Mouse (Mus musculus): ENCODE results near the gene Commd3. TPM values are rescaled to one million over a fixed set of nuclear protein-coding genes. Genes with fewer than 3 reads are reported as not detected.

The Commd3 gene
- polyA plus RNA-seq, 1 experiment, result 140 TPM

- TF ChIP-seq POLR2A (IDR thresholded peaks at IDR 0.05; ENCODE audit: borderline replicate concordance, low read depth, low read length) (no peak), CTCF (IDR thresholded peaks at IDR 0.05; ENCODE audit: low read depth, low read length) (no peak)
- Histone ChIP-seq H3K4me1 (ENCODE audit: control insufficient read depth, insufficient read depth, low read length) (peaks cover 4% of the 10 kb centered on the region; the same call in 1 of the 2 replicates), H3K4me3 (ENCODE audit: insufficient read depth, low read length) (no peak overlapping the region), H3K27ac (ENCODE audit: insufficient read depth, low read depth, low read length) (no peak overlapping the region)
Observed at GRCm38 (mm10) chr2:18674193-18674902, 2.2 kb downstream of the Commd3 start.

GRCm38 (mm10) chr2:18675681-18676456, 3.7 kb downstream of the Commd3 start:
- TF ChIP-seq POLR2A (IDR thresholded peaks at IDR 0.05; ENCODE audit: borderline replicate concordance, low read depth, low read length), result no peak
- TF ChIP-seq CTCF (IDR thresholded peaks at IDR 0.05; ENCODE audit: low read depth, low read length), result no peak
- H3K27ac ChIP-seq (ENCODE audit: insufficient read depth, low read depth, low read length), result no peak overlapping the region
- H3K4me3 ChIP-seq (ENCODE audit: insufficient read depth, low read length), result peak overlapping the region; percentile 60
- peaks cover 6% of the 10 kb centered on the region for H3K4me1 ChIP-seq (ENCODE audit: control insufficient read depth, insufficient read depth, low read length)

- H3K27ac ChIP-seq (ENCODE audit: insufficient read depth, low read depth, low read length), result no peak overlapping the region
- peaks cover 6% of the 10 kb centered on the region for H3K4me1 ChIP-seq (ENCODE audit: control insufficient read depth, insufficient read depth, low read length)
- TF ChIP-seq POLR2A (IDR thresholded peaks at IDR 0.05; ENCODE audit: borderline replicate concordance, low read depth, low read length), result no peak
- no peak for TF ChIP-seq CTCF (IDR thresholded peaks at IDR 0.05; ENCODE audit: low read depth, low read length)
- peak overlapping the region; percentile 60 for H3K4me3 ChIP-seq (ENCODE audit: insufficient read depth, low read length)
Observed at GRCm38 (mm10) chr2:18676457-18676935, 4.3 kb downstream of the Commd3 start.

GRCm38 (mm10) chr2:18676936-18677491, 4.8 kb downstream of the Commd3 start, which contains the start of gene Bmi1:
TSS of gene Bmi1 (plus strand) at chr2:18677018.
- Histone ChIP-seq H3K4me3 (ENCODE audit: insufficient read depth, low read length) (peak within 1 kb of the TSS; percentile 73), H3K4me1 (ENCODE audit: control insufficient read depth, insufficient read depth, low read length) (peaks cover 6% of the 10 kb centered on the region), H3K27ac (ENCODE audit: insufficient read depth, low read depth, low read length) (peak within 1 kb of the TSS; percentile 70)
- TF ChIP-seq POLR2A (IDR thresholded peaks at IDR 0.05; ENCODE audit: borderline replicate concordance, low read depth, low read length), result no peak
- TF ChIP-seq CTCF (IDR thresholded peaks at IDR 0.05; ENCODE audit: low read depth, low read length), result no peak

GRCm38 (mm10) chr2:18677631-18678471, 5.7 kb downstream of the Commd3 start:
- Histone ChIP-seq H3K27ac (ENCODE audit: insufficient read depth, low read depth, low read length) (no peak overlapping the region), H3K4me3 (ENCODE audit: insufficient read depth, low read length) (peak overlapping the region; percentile 73), H3K4me1 (ENCODE audit: control insufficient read depth, insufficient read depth, low read length) (peaks cover 6% of the 10 kb centered on the region)
- TF ChIP-seq POLR2A (IDR thresholded peaks at IDR 0.05; ENCODE audit: borderline replicate concordance, low read depth, low read length) (no peak), CTCF (IDR thresholded peaks at IDR 0.05; ENCODE audit: low read depth, low read length) (no peak)

GRCm38 (mm10) chr2:18679701-18680100, 7.5 kb downstream of the Commd3 start:
- Histone ChIP-seq H3K4me3 (ENCODE audit: insufficient read depth, low read length) (no peak overlapping the region), H3K4me1 (ENCODE audit: control insufficient read depth, insufficient read depth, low read length) (peaks cover 3% of the 10 kb centered on the region; the same call in 1 of the 2 replicates), H3K27ac (ENCODE audit: insufficient read depth, low read depth, low read length) (no peak overlapping the region)
- no peak for TF ChIP-seq CTCF (IDR thresholded peaks at IDR 0.05; ENCODE audit: low read depth, low read length)
- TF ChIP-seq POLR2A (IDR thresholded peaks at IDR 0.05; ENCODE audit: borderline replicate concordance, low read depth, low read length), result no peak

- Histone ChIP-seq H3K4me1 (ENCODE audit: control insufficient read depth, insufficient read depth, low read length) (peaks cover 3% of the 10 kb centered on the region; the same call in 1 of the 2 replicates), H3K27ac (ENCODE audit: insufficient read depth, low read depth, low read length) (no peak overlapping the region), H3K4me3 (ENCODE audit: insufficient read depth, low read length) (peak overlapping the region; percentile 54)
- no peak for TF ChIP-seq POLR2A (IDR thresholded peaks at IDR 0.05; ENCODE audit: borderline replicate concordance, low read depth, low read length)
- no peak for TF ChIP-seq CTCF (IDR thresholded peaks at IDR 0.05; ENCODE audit: low read depth, low read length)
Observed at GRCm38 (mm10) chr2:18680501-18680900, 8.3 kb downstream of the Commd3 start.

GRCm38 (mm10) chr2:18680961-18681360, 8.8 kb downstream of the Commd3 start:
- Histone ChIP-seq H3K4me1 (ENCODE audit: control insufficient read depth, insufficient read depth, low read length) (peaks cover 3% of the 10 kb centered on the region; the same call in 1 of the 2 replicates), H3K27ac (ENCODE audit: insufficient read depth, low read depth, low read length) (no peak overlapping the region), H3K4me3 (ENCODE audit: insufficient read depth, low read length) (peak overlapping the region; percentile 54)
- TF ChIP-seq CTCF (IDR thresholded peaks at IDR 0.05; ENCODE audit: low read depth, low read length), result no peak
- TF ChIP-seq POLR2A (IDR thresholded peaks at IDR 0.05; ENCODE audit: borderline replicate concordance, low read depth, low read length), result no peak

- Histone ChIP-seq H3K4me1 (ENCODE audit: control insufficient read depth, insufficient read depth, low read length) (peaks cover 3% of the 10 kb centered on the region; the same call in 1 of the 2 replicates), H3K4me3 (ENCODE audit: insufficient read depth, low read length) (no peak overlapping the region), H3K27ac (ENCODE audit: insufficient read depth, low read depth, low read length) (no peak overlapping the region)
- TF ChIP-seq CTCF (IDR thresholded peaks at IDR 0.05; ENCODE audit: low read depth, low read length), result no peak
- TF ChIP-seq POLR2A (IDR thresholded peaks at IDR 0.05; ENCODE audit: borderline replicate concordance, low read depth, low read length), result no peak
Observed at GRCm38 (mm10) chr2:18684062-18684461, 11.9 kb downstream of the Commd3 start.
